Mouse (Mus musculus) stomach, postnatal 0 days (tissue): ENCODE measurements at regions not wholly inside any gene's neighbourhood (a gene's known extent, or its start where the extent isn't known, plus 50 kb on each side); places are given as distances from the start of the nearest gene placed in this dataset.

Experiments
- ATAC-seq: fragments of 200-750 bp; cut with Nextera tagmentation; 2 replicates; pipeline ENCODE4 v1.8.0; 2017; ENCODE audit not compliant: low FRiP score, low TSS enrichment
- DNase-seq: peaks from one replicate; pipeline ENCODE4 v3.0.0-alpha.2; 2016; ENCODE audit warnings: low spot score
- H3K27ac ChIP-seq: fragments of 300-500 bp; sonication (generic); replicated peaks from 2 replicates; pipeline ENCODE4 v1.5.1; 2014; ENCODE audit warnings: mild to moderate bottlenecking, control low read depth
- H3K27me3 ChIP-seq: fragments of 300-500 bp; sonication (generic); 2 replicates; pipeline ENCODE4 v1.6.1; 2014; ENCODE audit warnings: low read length; ENCODE audit not compliant: control insufficient read depth, insufficient read depth
- H3K36me3 ChIP-seq: fragments of 300-500 bp; sonication (generic); 2 replicates; pipeline ENCODE4 v1.6.1; 2014; ENCODE audit warnings: low read length, mixed read lengths; ENCODE audit not compliant: control insufficient read depth, insufficient read depth
- H3K4me1 ChIP-seq: fragments of 300-500 bp; sonication (generic); replicated peaks from 2 replicates; pipeline ENCODE4 v1.6.1; 2014; ENCODE audit warnings: antibody characterized with exemption; ENCODE audit not compliant: control insufficient read depth, insufficient read depth
- H3K4me2 ChIP-seq: fragments of 300-500 bp; sonication (generic); replicated peaks from 2 replicates; pipeline ENCODE4 v1.6.1; 2014; ENCODE audit warnings: low read depth, mild to moderate bottlenecking, control low read depth, moderate library complexity
- H3K4me3 ChIP-seq: fragments of 300-500 bp; sonication (generic); 2 replicates; pipeline ENCODE4 v1.5.1; 2014; ENCODE audit warnings: low read depth, low read length, control low read depth
- H3K9ac ChIP-seq: fragments of 300-500 bp; sonication (generic); 2 replicates; pipeline ENCODE4 v1.6.1; 2014; ENCODE audit warnings: mild to moderate bottlenecking, low read length, control low read depth, mixed read lengths
- H3K9me3 ChIP-seq: fragments of 300-500 bp; sonication (generic); 2 replicates; pipeline ENCODE4 v1.6.1; 2016; ENCODE audit warnings: low read length; ENCODE audit not compliant: control insufficient read depth
- CTCF ChIP-seq: IDR thresholded peaks from 2 replicates; pipeline ENCODE4 v1.5.1; 2016; ENCODE audit warnings: antibody characterized with exemption, low read depth, mild to moderate bottlenecking, moderate library complexity
- EP300 ChIP-seq: optimal IDR thresholded peaks from 2 replicates; pipeline ENCODE3; 2016; ENCODE audit warnings: antibody characterized with exemption
- WGBS: fragments of 180-500 bp; shearing (Covaris S2); extraction: QIAGEN DNeasy Blood & Tissue Kit; methylation state at CpG from one replicate; pipeline ENCODE4 v1.1.7; 2014; 5-methylcytosine and 5-hydroxymethylcytosine counted together

DNA sequence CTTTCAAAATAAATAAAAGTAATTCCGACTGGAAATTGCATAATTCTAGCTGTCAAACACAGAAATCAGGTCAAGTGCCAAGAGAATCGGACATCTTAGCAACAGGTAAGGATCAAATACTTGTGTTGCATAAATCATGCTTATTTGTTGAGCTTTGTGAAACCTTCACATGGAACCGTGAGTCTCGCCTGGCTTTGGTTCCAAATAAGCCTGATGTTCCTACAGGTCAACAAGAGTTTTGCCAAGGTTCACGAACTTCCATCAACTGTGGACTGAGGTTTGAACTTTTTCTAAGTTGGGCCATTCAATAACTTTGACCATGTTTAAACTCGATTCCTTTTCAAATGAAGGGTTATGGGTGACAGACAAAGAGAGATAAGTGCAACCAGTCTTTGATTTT, 332.8 kb downstream of the Ankrd50 start:
- Histone ChIP-seq H3K27ac (no peak overlapping the region), H3K4me2 (no peak overlapping the region), H3K36me3 (no peaks in the 10 kb centered on the region), H3K9ac (no peak overlapping the region), H3K4me1 (no peaks in the 10 kb centered on the region), H3K9me3 (no peaks in the 10 kb centered on the region), H3K27me3 (no peaks in the 10 kb centered on the region), H3K4me3 (no peak overlapping the region)
- no peak for TF ChIP-seq CTCF
- TF ChIP-seq EP300 = no peak
- ATAC-seq (no peak), DNase-seq (no peak)
- WGBS = 40% methylated on average over 6 of the region's 6 CpGs

- H3K9ac ChIP-seq = no peak overlapping the region
- H3K4me1 ChIP-seq = no peaks in the 10 kb centered on the region
- H3K27ac ChIP-seq = no peak overlapping the region
- ATAC-seq (no peak), DNase-seq (no peak)
- H3K4me3 ChIP-seq = no peak overlapping the region
- WGBS = 92% methylated on average over 2 of the region's 2 CpGs
- H3K36me3 ChIP-seq = no peaks in the 10 kb centered on the region
- no peaks in the 10 kb centered on the region for H3K9me3 ChIP-seq
- TF ChIP-seq EP300 = no peak
- no peak for TF ChIP-seq CTCF
- H3K27me3 ChIP-seq = no peaks in the 10 kb centered on the region
- H3K4me2 ChIP-seq = no peak overlapping the region
These were observed 338.0 kb downstream of the Ankrd50 start for GRCm38 (mm10) chr3:38146663-38147062.

DNA sequence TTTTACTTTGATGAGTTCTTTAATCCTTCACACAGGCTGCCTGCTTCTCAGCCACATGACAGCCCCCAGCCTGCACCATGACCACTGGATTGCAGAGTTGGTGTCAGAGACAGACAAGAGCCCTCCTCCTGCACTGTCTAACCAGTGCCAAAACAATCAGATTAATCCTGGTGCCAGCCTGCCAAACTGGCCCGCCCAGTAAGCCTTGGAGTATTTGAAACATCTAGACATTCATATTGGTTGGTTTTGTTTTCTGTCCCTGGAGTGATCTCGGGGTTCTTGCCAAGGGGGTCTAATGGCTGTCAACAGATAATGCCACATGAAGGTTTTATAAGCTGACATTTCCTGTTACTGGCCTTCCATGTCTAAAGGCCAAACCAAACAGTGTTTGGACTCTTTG, 339.2 kb downstream of the Ankrd50 start:
- WGBS = 49% methylated on average over 2 of the region's 2 CpGs
- Histone ChIP-seq H3K4me2 (no peak overlapping the region), H3K27me3 (no peaks in the 10 kb centered on the region), H3K9me3 (no peaks in the 10 kb centered on the region), H3K9ac (no peak overlapping the region), H3K36me3 (no peaks in the 10 kb centered on the region), H3K4me1 (no peaks in the 10 kb centered on the region), H3K27ac (no peak overlapping the region), H3K4me3 (no peak overlapping the region)
- no peak for DNase-seq
- TF ChIP-seq EP300 (no peak), CTCF (no peak)
- no peak for ATAC-seq

DNA sequence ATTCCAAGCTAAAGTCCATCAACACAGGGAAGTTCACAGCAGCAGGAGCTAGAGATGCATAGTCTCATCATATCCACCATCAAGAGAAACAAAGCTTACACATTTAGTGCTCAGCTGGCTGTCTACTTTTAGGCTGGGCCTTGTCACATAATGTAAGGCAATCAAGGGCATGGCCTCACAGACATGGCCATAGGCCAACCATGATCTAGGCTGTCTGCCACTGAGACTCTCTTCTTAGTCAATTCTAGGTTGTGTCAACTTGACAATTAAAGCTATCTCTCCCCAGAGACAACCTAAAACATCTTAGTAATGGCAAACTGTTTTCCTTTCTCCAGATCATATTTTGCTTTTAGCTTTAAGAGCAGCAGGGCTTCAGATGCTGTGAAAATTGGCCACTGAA, 340.0 kb downstream of the Ankrd50 start:
- DNase-seq (no peak), ATAC-seq (no peak)
- Histone ChIP-seq H3K27ac (no peak overlapping the region), H3K4me1 (no peaks in the 10 kb centered on the region), H3K27me3 (no peaks in the 10 kb centered on the region), H3K9ac (no peak overlapping the region), H3K4me2 (no peak overlapping the region), H3K9me3 (no peaks in the 10 kb centered on the region), H3K4me3 (no peak overlapping the region), H3K36me3 (no peaks in the 10 kb centered on the region)
- TF ChIP-seq EP300 (no peak), CTCF (no peak)

- no peaks in the 10 kb centered on the region for H3K4me1 ChIP-seq
- DNase-seq = peak; percentile 26
- ATAC-seq = no peak; the same call in 1 of the 2 replicates
- H3K36me3 ChIP-seq = no peaks in the 10 kb centered on the region
- H3K9ac ChIP-seq = no peak overlapping the region
- H3K27me3 ChIP-seq = no peaks in the 10 kb centered on the region
- WGBS = 60% methylated on average over 11 of the region's 11 CpGs
- H3K4me3 ChIP-seq = no peak overlapping the region
- TF ChIP-seq CTCF (peak; percentile 56), EP300 (no peak)
- H3K9me3 ChIP-seq = no peaks in the 10 kb centered on the region
- H3K4me2 ChIP-seq = no peak overlapping the region
- no peak overlapping the region for H3K27ac ChIP-seq
These were observed 341.3 kb downstream of the Ankrd50 start for GRCm38 (mm10) chr3:38143147-38143883.

GRCm38 (mm10) chr3:38139387-38139786, 345.3 kb downstream of the Ankrd50 start:
- Histone ChIP-seq H3K4me3 (no peak overlapping the region), H3K4me1 (no peaks in the 10 kb centered on the region), H3K9ac (no peak overlapping the region), H3K9me3 (no peaks in the 10 kb centered on the region), H3K27me3 (no peaks in the 10 kb centered on the region), H3K4me2 (no peak overlapping the region), H3K36me3 (no peaks in the 10 kb centered on the region), H3K27ac (no peak overlapping the region)
- DNase-seq (no peak), ATAC-seq (no peak)
- WGBS = 93% methylated on average over 4 of the region's 4 CpGs
- TF ChIP-seq CTCF (no peak), EP300 (no peak)
